Mouse (Mus musculus) neural tube, embryonic 11.5 days (tissue): ENCODE measurements around the gene Ovol1. TPM values are rescaled to one million over a fixed set of nuclear protein-coding genes. Genes with fewer than 3 reads are reported as not detected.
A peak's percentile ranks its signal among the peaks of the same experiment; 100 is the strongest.

ENCODE experiments used
- ATAC-seq: fragments of 200-750 bp; cut with Nextera tagmentation; 2 replicates; pipeline ENCODE4 v1.8.0; 2017; ENCODE audit warnings: moderate number of reproducible peaks, mild to moderate bottlenecking, moderate TSS enrichment, moderate library complexity; ENCODE audit not compliant: insufficient read depth, low FRiP score, low TSS enrichment
- DNase-seq: peaks from one replicate; pipeline ENCODE4 v3.0.0-alpha.2; 2015; ENCODE audit warnings: low spot score
- H3K27ac ChIP-seq: fragments of 300-500 bp; sonication (generic); 2 replicates; pipeline ENCODE4 v1.5.1; 2014; ENCODE audit warnings: low read depth, mild to moderate bottlenecking, low read length
- H3K27me3 ChIP-seq: fragments of 300-500 bp; sonication (generic); 2 replicates; pipeline ENCODE4 v1.6.1; 2014; ENCODE audit warnings: mild to moderate bottlenecking, low read length, mixed read lengths; ENCODE audit not compliant: control insufficient read depth, insufficient read depth
- H3K36me3 ChIP-seq: fragments of 300-500 bp; sonication (generic); 2 replicates; pipeline ENCODE4 v1.6.1; 2014; ENCODE audit warnings: mild to moderate bottlenecking, low read length, moderate library complexity, mixed read lengths; ENCODE audit not compliant: control insufficient read depth, insufficient read depth
- H3K4me1 ChIP-seq: fragments of 300-500 bp; sonication (generic); 2 replicates; pipeline ENCODE4 v1.6.1; 2014; ENCODE audit warnings: low read length, mixed read lengths; ENCODE audit not compliant: control insufficient read depth, insufficient read depth
- H3K4me2 ChIP-seq: fragments of 300-500 bp; sonication (generic); 2 replicates; pipeline ENCODE4 v1.6.1; 2014; ENCODE audit warnings: low read depth, mild to moderate bottlenecking, moderate library complexity
- H3K4me3 ChIP-seq: fragments of 300-500 bp; sonication (generic); 2 replicates; pipeline ENCODE4 v1.5.1; 2014; ENCODE audit warnings: low read depth, low read length
- H3K9ac ChIP-seq: fragments of 300-500 bp; sonication (generic); 2 replicates; pipeline ENCODE4 v1.6.1; 2014; ENCODE audit warnings: mild to moderate bottlenecking, low read length
- H3K9me3 ChIP-seq: fragments of 300-500 bp; sonication (generic); 2 replicates; pipeline ENCODE4 v1.6.1; 2016; ENCODE audit warnings: low read length; ENCODE audit not compliant: control insufficient read depth
- WGBS: fragments of 180-500 bp; shearing (Covaris S2); extraction: QIAGEN DNeasy Blood & Tissue Kit; methylation state at CpG from one replicate; pipeline ENCODE4 v1.1.7; 2014; 5-methylcytosine and 5-hydroxymethylcytosine counted together
- polyA plus RNA-seq: library from polyadenylated mRNA; unstranded; fragments of >200 nt; fragmentation: Nextera tagmentation; extraction: Ambion mirVana; gene quantifications from 2 replicates; pipeline ENCODE4 v1.2.1, GENCODE M21; 2014

Ovol1 gene
- polyA plus RNA-seq, 1 experiment from 2014 or later = 0.32 TPM

- DNase-seq (no peak), ATAC-seq (no peak)
- H3K4me2 ChIP-seq = no peak overlapping the region
- no peak overlapping the region for H3K27ac ChIP-seq
- H3K36me3 ChIP-seq = no peaks in the 10 kb centered on the region
- H3K27me3 ChIP-seq = no peaks in the 10 kb centered on the region
- WGBS = 93% methylated on average over 3 of the region's 3 CpGs
- no peaks in the 10 kb centered on the region; the same call in 1 of the 2 replicates for H3K4me1 ChIP-seq
- H3K4me3 ChIP-seq = no peak overlapping the region
- no peak overlapping the region for H3K9ac ChIP-seq
- H3K9me3 ChIP-seq = no peaks in the 10 kb centered on the region
These were observed 41.7 kb downstream of the Ovol1 start for GRCm38 (mm10) chr19:5518721-5519120.

- DNase-seq (no peak), ATAC-seq (no peak)
- WGBS = 81% methylated on average over 8 of the region's 8 CpGs
- Histone ChIP-seq H3K4me3 (no peak overlapping the region), H3K27me3 (no peaks in the 10 kb centered on the region), H3K4me1 (no peaks in the 10 kb centered on the region; the same call in 1 of the 2 replicates), H3K9me3 (no peaks in the 10 kb centered on the region), H3K27ac (no peak overlapping the region), H3K36me3 (no peaks in the 10 kb centered on the region), H3K9ac (no peak overlapping the region), H3K4me2 (no peak overlapping the region)
These were observed 43.4 kb downstream of the Ovol1 start for GRCm38 (mm10) chr19:5516906-5517505.

DNA sequence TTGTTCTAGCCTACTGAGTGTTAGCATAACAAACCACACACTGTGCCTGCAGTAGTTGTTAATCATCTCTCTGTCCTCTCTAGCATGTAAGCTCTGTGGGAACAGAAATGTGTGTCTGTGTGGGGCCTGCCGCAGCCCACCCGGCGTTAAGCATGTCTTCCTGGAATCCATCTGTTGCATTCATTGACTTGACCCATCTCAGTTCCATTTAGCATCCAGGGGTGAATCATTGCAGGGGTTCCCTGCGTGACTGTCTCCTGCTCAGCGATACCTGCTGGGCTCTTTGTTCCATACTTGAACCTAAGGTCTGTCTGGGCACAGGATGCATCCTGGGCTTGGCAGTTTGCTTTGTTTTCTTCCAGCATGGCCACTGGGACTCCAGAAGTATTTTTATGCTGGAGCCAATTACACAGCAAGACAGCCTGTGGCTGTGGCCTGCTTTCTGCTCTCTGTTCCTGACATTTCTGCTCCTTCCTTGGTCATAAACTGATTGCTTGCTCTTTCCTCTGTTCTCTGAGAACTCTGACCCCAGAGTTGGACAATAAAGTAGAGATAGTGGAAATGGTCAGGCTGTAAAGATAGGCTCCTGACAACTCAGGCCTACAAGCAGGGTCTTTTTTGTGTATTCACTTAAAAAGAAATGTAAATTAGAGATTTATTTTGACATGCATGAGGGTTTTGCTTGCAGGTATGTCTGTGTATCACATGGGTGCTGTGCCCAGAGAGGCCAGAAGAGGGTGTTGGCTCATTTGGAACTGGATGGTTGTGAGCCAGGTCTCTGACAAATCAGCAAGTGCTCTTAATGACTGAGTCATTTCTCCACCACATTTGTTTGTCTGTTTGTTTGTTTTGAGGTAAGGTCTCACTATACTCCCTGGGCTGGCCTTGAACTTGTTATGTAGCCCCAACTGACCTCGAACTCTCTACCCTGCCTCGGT, 44.3 kb downstream of the Ovol1 start:
- Histone ChIP-seq H3K36me3 (no peaks in the 10 kb centered on the region), H3K9ac (no peak overlapping the region), H3K27me3 (no peaks in the 10 kb centered on the region), H3K4me1 (peaks cover 2% of the 10 kb centered on the region; the same call in 1 of the 2 replicates), H3K27ac (no peak overlapping the region), H3K9me3 (no peaks in the 10 kb centered on the region), H3K4me3 (no peak overlapping the region), H3K4me2 (no peak overlapping the region)
- WGBS = 74% methylated on average over 7 of the region's 7 CpGs
- DNase-seq (no peak), ATAC-seq (no peak)

DNA sequence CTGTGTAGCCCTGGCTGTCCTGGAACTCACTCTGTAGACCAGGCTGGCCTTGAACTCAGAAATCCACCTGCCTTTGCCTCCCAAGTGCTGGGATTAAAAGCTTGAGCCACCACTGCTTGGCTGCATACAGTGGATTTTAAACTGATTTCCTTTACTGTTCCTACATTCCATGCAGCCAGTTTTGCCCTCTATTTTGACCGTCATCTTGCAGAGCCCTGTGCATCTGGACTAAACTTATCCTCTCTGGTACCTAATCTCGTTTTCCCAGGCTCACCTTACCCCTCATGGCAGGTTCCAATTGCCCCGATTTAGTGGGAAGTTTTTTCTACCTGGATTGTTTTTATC, 47.5 kb downstream of the Ovol1 start:
- Histone ChIP-seq H3K4me2 (no peak overlapping the region), H3K36me3 (no peaks in the 10 kb centered on the region), H3K4me1 (peaks cover 6% of the 10 kb centered on the region), H3K9ac (no peak overlapping the region), H3K27ac (no peak overlapping the region), H3K27me3 (no peaks in the 10 kb centered on the region), H3K4me3 (no peak overlapping the region), H3K9me3 (no peaks in the 10 kb centered on the region)
- ATAC-seq = no peak
- no peak for DNase-seq
- WGBS = 85% methylated on average over 3 of the region's 3 CpGs

GRCm38 (mm10) chr19:5512091-5513004, 48.1 kb downstream of the Ovol1 start:
- no peak for DNase-seq
- no peak for ATAC-seq
- H3K36me3 ChIP-seq = no peaks in the 10 kb centered on the region
- no peaks in the 10 kb centered on the region for H3K9me3 ChIP-seq
- 85% methylated on average over 12 of the region's 12 CpGs for WGBS
- no peak overlapping the region for H3K4me2 ChIP-seq
- no peaks in the 10 kb centered on the region for H3K27me3 ChIP-seq
- no peak overlapping the region for H3K4me3 ChIP-seq
- H3K27ac ChIP-seq = no peak overlapping the region
- H3K9ac ChIP-seq = no peak overlapping the region
- peaks cover 6% of the 10 kb centered on the region for H3K4me1 ChIP-seq

- Histone ChIP-seq H3K4me1 (peaks cover 6% of the 10 kb centered on the region), H3K27ac (no peak overlapping the region), H3K4me3 (peak overlapping the region; percentile 46), H3K9me3 (no peaks in the 10 kb centered on the region), H3K36me3 (no peaks in the 10 kb centered on the region), H3K9ac (peak overlapping the region; percentile 42), H3K4me2 (peak overlapping the region; percentile 75), H3K27me3 (no peaks in the 10 kb centered on the region)
- DNase-seq (no peak), ATAC-seq (no peak)
- 51% methylated on average over 15 of the region's 15 CpGs for WGBS
These were observed 49.3 kb downstream of the Ovol1 start for GRCm38 (mm10) chr19:5511074-5511632.

DNA sequence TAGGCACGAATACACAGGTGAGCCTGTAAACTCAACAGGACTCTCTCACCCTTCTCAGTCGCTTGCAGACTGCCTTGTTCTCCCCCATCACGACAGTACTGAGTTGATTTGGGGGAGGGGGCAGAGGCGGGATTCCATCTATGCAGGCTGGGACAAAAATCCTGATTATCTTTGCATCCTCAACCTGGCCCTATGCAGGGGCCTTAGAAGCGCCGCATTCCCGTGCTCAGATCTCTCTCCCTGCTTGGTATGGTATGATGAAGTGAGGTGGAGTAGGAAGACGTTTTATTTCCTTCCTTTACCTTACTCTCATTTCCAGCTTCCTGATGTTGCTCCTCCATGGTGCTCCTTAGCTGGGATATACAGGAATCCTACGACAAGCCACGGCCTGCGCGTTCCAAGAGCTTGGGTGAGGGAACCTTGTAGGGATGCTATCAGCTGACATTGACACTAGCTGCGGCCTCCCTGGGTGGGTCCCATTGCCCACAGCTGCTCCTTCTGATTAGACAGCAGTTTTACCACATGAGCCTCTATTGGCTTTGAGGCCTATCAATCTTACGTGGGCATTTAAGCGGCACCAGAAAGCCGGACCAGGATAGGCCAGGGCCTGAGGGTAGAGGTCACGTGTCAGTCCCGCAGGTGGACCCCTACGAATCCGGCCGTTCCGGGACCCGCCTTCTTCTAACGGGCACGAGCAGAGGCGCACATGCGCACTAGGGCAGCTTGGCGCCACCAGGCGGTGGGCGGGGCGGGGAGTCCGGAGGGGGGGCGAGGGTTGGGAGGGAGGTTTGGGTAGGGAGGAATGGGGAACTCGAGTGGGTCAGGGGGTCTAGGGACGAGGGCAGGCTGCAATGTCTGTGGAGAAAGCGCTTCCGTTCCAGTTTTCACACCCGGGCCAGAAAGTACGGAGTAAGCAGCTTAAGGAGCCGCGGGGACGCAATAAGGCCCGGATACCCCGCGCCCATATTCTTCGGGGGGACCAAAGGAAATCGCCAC, 50.1 kb downstream of the Ovol1 start, which contains the start of gene Snx32:
Gene Snx32 (minus strand): TSS at position 508 of the 996 bp plus-strand sequence.
- H3K9ac ChIP-seq = peak within 1 kb of the TSS; percentile 42
- peak within 1 kb of the TSS; percentile 7; the same call in 1 of the 2 replicates for H3K27ac ChIP-seq
- ATAC-seq = peak; percentile 99

More for the DNA sequence above, 50.1 kb downstream of the Ovol1 start, which contains the start of gene Snx32:
- Histone ChIP-seq H3K27me3 (no peaks in the 10 kb centered on the region), H3K4me2 (peak within 1 kb of the TSS; percentile 75), H3K4me1 (peaks cover 6% of the 10 kb centered on the region), H3K4me3 (peak within 1 kb of the TSS; percentile 46), H3K9me3 (no peaks in the 10 kb centered on the region), H3K36me3 (no peaks in the 10 kb centered on the region)
- 3% methylated on average over 47 of the region's 47 CpGs for WGBS
- peak; percentile 94 for DNase-seq
